Mouse (Mus musculus) heart, postnatal 0 days (tissue): ENCODE measurements around the gene E130208F15Rik. TPM values are rescaled to one million over a fixed set of nuclear protein-coding genes. Genes with fewer than 3 reads are reported as not detected.

Source experiments
- ATAC-seq: fragments of 200-750 bp; cut with Nextera tagmentation; 2 replicates; pipeline ENCODE4 v1.8.0; 2017; ENCODE audit warnings: low read depth, moderate number of reproducible peaks, moderate library complexity; ENCODE audit not compliant: insufficient read depth
- DNase-seq: peaks from one replicate; pipeline ENCODE4 v3.0.0-alpha.2; 2016; ENCODE audit warnings: low spot score
- H3K27ac ChIP-seq: fragments of 300-500 bp; sonication (generic); 2 replicates; pipeline ENCODE4 v1.5.1; 2014; ENCODE audit warnings: low read depth, mild to moderate bottlenecking
- H3K27me3 ChIP-seq: fragments of 300-500 bp; sonication (generic); 2 replicates; pipeline ENCODE4 v1.6.1; 2014; ENCODE audit warnings: low read length, mixed read lengths; ENCODE audit not compliant: control insufficient read depth, insufficient read depth
- H3K36me3 ChIP-seq: fragments of 300-500 bp; sonication (generic); replicated peaks from 2 replicates; pipeline ENCODE4 v1.6.1; 2014; ENCODE audit warnings: low read length, mixed read lengths; ENCODE audit not compliant: control insufficient read depth, insufficient read depth
- H3K4me1 ChIP-seq: fragments of 300-500 bp; sonication (generic); 2 replicates; pipeline ENCODE4 v1.6.1; 2014; ENCODE audit warnings: antibody characterized with exemption; ENCODE audit not compliant: control insufficient read depth, insufficient read depth
- H3K4me2 ChIP-seq: fragments of 300-500 bp; sonication (generic); 2 replicates; pipeline ENCODE4 v1.6.1; 2014; ENCODE audit warnings: low read depth, mild to moderate bottlenecking, low read length, moderate library complexity
- H3K4me3 ChIP-seq: fragments of 300-500 bp; sonication (generic); 2 replicates; pipeline ENCODE4 v1.5.1; 2014; ENCODE audit warnings: low read depth, low read length
- H3K9ac ChIP-seq: fragments of 300-500 bp; sonication (generic); replicated peaks from 2 replicates; pipeline ENCODE4 v1.6.1; 2014; ENCODE audit warnings: low read depth, low read length, mixed read lengths
- H3K9me3 ChIP-seq: fragments of 300-500 bp; sonication (generic); replicated peaks from 2 replicates; pipeline ENCODE4 v1.6.1; 2016; ENCODE audit warnings: low read length; ENCODE audit not compliant: control insufficient read depth
- CTCF ChIP-seq: IDR thresholded peaks from 2 replicates; pipeline ENCODE4 v1.5.1; 2016; ENCODE audit warnings: antibody characterized with exemption, control low read depth, low read depth
- EP300 ChIP-seq: IDR thresholded peaks from 2 replicates; pipeline ENCODE4 v1.6.1; 2016; ENCODE audit warnings: antibody characterized with exemption, low read depth
- WGBS: fragments of 180-500 bp; shearing (Covaris S2); extraction: QIAGEN DNeasy Blood & Tissue Kit; methylation state at CpG from one replicate; pipeline ENCODE4 v1.1.7; 2014; 5-methylcytosine and 5-hydroxymethylcytosine counted together
- polyA plus RNA-seq: library from polyadenylated mRNA; unstranded; fragments of >200 nt; fragmentation: Nextera tagmentation; extraction: Ambion mirVana; gene quantifications from 2 replicates; pipeline ENCODE4 v1.2.1, GENCODE M21; 2015
- total RNA-seq: library from RNA; depleted of rRNA; stranded (reverse); fragments of >200 nt; gene quantifications from 2 replicates; pipeline ENCODE4 v1.2.3, GENCODE M21; 2014; ENCODE audit warnings: low replicate concordance

The E130208F15Rik gene
- total and polyA plus RNA-seq, 2 experiments from 2014 or later: 0.46 to 2.6 TPM

DNA sequence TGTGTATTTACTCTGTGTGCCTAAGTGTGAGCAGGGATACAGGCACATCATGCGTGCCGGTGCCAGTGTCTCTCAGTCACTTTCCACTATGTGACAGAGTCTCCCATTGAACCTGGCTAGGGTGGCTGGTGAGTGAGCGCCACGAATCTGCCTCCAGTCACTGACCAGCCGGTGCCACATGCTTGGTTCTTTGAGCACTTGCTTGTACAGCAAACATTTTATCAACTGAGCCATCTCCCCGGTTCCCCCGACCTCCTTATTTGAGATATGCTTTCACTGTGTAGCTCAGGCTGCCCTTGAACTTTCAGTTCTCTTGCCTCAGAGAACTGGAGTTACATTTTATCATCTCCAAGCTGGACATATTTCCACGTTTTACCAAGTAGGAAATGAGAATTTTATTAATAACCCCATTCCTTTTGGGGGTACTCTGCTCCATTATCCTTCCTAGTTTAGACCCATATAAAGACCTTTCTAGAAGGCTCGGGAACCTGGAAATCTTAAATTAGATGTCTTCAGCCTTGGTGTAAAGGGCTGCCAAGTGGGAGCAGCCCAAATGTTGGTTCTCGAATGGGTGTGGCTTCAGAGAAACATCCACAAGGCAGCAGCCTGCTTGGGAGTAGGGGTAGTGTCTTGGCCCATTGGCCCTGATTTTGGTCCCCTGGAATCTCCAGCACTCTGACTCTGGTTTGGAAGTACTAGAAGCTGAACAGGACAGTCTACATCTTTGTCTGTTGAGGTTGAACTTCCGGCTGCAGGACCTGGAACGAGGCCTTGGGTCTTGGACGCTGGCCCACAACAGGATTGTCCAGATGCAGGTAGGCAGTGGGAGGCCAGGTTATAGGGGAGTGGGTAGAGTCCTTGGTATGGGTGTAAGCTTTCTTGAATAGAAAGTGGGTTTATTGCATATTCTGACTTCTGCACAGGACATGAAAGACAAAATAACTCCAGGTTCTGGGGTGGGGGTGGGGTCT lies 5.7 kb upstream of the E130208F15Rik start:
- TF ChIP-seq EP300 (no peak), CTCF (no peak)
- Histone ChIP-seq H3K4me3 (no peak overlapping the region), H3K4me2 (no peak overlapping the region), H3K4me1 (no peaks in the 10 kb centered on the region), H3K27me3 (no peaks in the 10 kb centered on the region), H3K9me3 (no peaks in the 10 kb centered on the region), H3K27ac (no peak overlapping the region), H3K9ac (no peak overlapping the region), H3K36me3 (peaks cover 3% of the 10 kb centered on the region)
- ATAC-seq (no peak), DNase-seq (no peak)
- WGBS: 71% methylated on average over 13 of the region's 13 CpGs

GRCm38 (mm10) chr7:30318142-30318541 lies 3.4 kb upstream of the E130208F15Rik start:
- H3K4me3 ChIP-seq: no peak overlapping the region
- no peak overlapping the region for H3K9ac ChIP-seq
- no peak overlapping the region for H3K27ac ChIP-seq
- no peak overlapping the region for H3K4me2 ChIP-seq
- 90% methylated on average over 3 of the region's 3 CpGs for WGBS
- no peak for TF ChIP-seq EP300
- no peak for TF ChIP-seq CTCF
- DNase-seq (no peak), ATAC-seq (no peak)
- H3K9me3 ChIP-seq: no peaks in the 10 kb centered on the region
- no peaks in the 10 kb centered on the region for H3K27me3 ChIP-seq
- H3K36me3 ChIP-seq: no peaks in the 10 kb centered on the region
- H3K4me1 ChIP-seq: peaks cover 11% of the 10 kb centered on the region

- Histone ChIP-seq H3K4me1 (peaks cover 11% of the 10 kb centered on the region), H3K36me3 (no peaks in the 10 kb centered on the region), H3K27ac (no peak overlapping the region), H3K9ac (peak overlapping the region; percentile 78; the same call in 1 of the 2 replicates), H3K4me3 (peak overlapping the region; percentile 80), H3K27me3 (no peaks in the 10 kb centered on the region), H3K9me3 (no peaks in the 10 kb centered on the region), H3K4me2 (peak overlapping the region; percentile 84)
- TF ChIP-seq EP300: no peak
- TF ChIP-seq CTCF: no peak
- 77% methylated on average over 2 of the region's 2 CpGs for WGBS
- DNase-seq (no peak), ATAC-seq (no peak)
Measured at GRCm38 (mm10) chr7:30320946-30321345, 594 bp upstream of the E130208F15Rik start.

DNA sequence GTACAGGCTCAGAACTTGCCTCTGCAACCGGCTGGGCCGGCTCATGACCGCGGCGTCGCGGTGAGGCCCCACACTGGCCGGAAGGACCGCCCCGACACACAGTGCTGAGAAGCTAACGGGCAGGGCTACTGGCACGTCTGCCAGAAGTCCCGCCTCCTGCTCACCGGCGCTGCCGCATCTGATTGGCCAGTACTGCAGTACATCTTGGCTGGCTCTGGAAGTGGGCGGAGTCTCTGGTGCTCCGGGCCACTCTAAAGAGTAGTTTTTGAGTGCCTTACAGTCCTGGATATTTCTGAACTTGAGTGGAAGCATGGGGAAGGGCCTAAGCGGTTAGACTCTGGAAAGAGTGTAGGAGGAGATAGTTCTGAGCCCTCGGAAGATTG lies 736 bp downstream of the E130208F15Rik start:
- peak overlapping the region; percentile 80 for H3K4me3 ChIP-seq
- H3K4me2 ChIP-seq: peak overlapping the region; percentile 84
- no peaks in the 10 kb centered on the region for H3K9me3 ChIP-seq
- H3K27ac ChIP-seq: peak overlapping the region; percentile 91
- TF ChIP-seq EP300 (no peak), CTCF (no peak)
- no peaks in the 10 kb centered on the region for H3K27me3 ChIP-seq
- peak; percentile 99 for ATAC-seq
- H3K36me3 ChIP-seq: no peaks in the 10 kb centered on the region
- H3K9ac ChIP-seq: peak overlapping the region; percentile 78
- DNase-seq: peak; percentile 98
- under 1% methylated on average over 20 of the region's 20 CpGs for WGBS
- peaks cover 11% of the 10 kb centered on the region for H3K4me1 ChIP-seq

DNA sequence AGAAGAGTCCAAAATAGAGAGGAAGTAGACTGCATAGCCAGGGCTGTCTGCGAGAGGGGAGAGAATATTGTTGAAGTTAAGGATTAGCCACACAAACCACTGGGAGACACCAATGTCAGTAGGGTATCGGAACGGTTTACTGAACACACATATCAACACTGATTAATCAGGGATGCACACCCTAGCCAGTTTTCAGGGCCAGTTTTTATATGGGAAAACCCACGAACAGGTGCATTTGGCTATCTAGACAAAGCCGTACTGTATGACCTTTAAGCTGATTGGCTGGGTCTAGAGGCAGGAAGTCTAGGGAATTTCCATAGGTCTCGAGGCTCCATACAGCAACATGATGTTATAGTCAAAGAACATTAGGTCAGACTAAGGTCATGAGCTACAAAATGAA lies 1.3 kb downstream of the E130208F15Rik start:
- H3K36me3 ChIP-seq: no peaks in the 10 kb centered on the region
- peak overlapping the region; percentile 37; the same call in 1 of the 2 replicates for H3K9ac ChIP-seq
- peaks cover 11% of the 10 kb centered on the region for H3K4me1 ChIP-seq
- H3K27ac ChIP-seq: peak overlapping the region; percentile 91
- DNase-seq (no peak), ATAC-seq (no peak)
- H3K4me2 ChIP-seq: peak overlapping the region; percentile 84
- WGBS: 26% methylated on average over 6 of the region's 6 CpGs
- TF ChIP-seq EP300 (no peak), CTCF (no peak)
- no peaks in the 10 kb centered on the region for H3K27me3 ChIP-seq
- peak overlapping the region; percentile 80 for H3K4me3 ChIP-seq
- no peaks in the 10 kb centered on the region for H3K9me3 ChIP-seq
